Mouse (Mus musculus): ENCODE data around the gene Carns1.

DNA sequence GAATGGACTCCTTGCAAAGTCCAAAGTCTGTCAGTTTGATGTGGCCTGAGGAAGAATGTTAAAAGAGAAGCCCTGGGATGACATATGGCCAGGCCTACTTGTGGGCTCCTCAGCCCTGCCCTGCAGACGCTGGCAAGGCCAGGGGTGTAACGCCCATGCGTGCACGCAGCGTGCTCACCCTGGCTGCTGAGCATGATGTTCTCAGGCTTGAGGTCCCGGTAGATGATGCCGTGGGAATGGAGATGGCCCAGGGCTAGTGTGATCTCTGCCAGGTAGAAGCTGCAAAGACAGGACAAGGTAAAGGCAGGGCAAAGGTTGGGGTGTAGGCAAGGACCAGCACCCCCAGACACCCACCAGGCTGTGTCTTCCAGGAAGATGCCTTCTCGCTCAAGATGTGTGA lies 16.2 kb downstream of the Carns1 start:
- TF ChIP-seq POLR2A (IDR thresholded peaks at IDR 0.05; ENCODE audit: low read depth, low read length) (no peak), ZC3H11A (IDR thresholded peaks at IDR 0.05; ENCODE audit: low read depth, low read length) (no peak)
